Mouse (Mus musculus) C2C12 (cell line): Measurements from ENCODE around the gene Mapk8. TPM values are rescaled to one million over a fixed set of nuclear protein-coding genes. Genes with fewer than 3 reads are reported as not detected.

Experiments
- H3K27me3 ChIP-seq: one replicate; pipeline ENCODE4 v1.6.1; 2011; ENCODE audit not compliant: control insufficient read depth, insufficient read depth, insufficient read length
- H3K36me3 ChIP-seq: one replicate; pipeline ENCODE4 v1.6.1; 2011; ENCODE audit not compliant: control insufficient read depth, insufficient read depth
- H3K4me3 ChIP-seq: one replicate; pipeline ENCODE4 v1.5.1; 2011; ENCODE audit warnings: mild to moderate bottlenecking, control low read depth; ENCODE audit not compliant: poor library complexity, insufficient read depth, severe bottlenecking
- H3K79me2 ChIP-seq: one replicate; pipeline ENCODE4 v1.6.1; 2011; ENCODE audit not compliant: control insufficient read depth, insufficient read depth
- H3K79me3 ChIP-seq: one replicate; pipeline ENCODE4 v1.6.1; 2011; ENCODE audit warnings: low read depth, control low read depth
- H3ac ChIP-seq: one replicate; pipeline ENCODE3; 2011; ENCODE audit warnings: low read depth; ENCODE audit not compliant: control insufficient read depth, insufficient read length
- CEBPB ChIP-seq: IDR thresholded peaks from one replicate; pipeline ENCODE4 v1.6.1; 2011; ENCODE audit warnings: low read depth, mild to moderate bottlenecking, control low read depth, moderate library complexity
- CTCF ChIP-seq: IDR thresholded peaks from one replicate; pipeline ENCODE4 v1.5.1; 2011; ENCODE audit not compliant: control insufficient read depth, insufficient read depth, insufficient read length
- FOSL1 ChIP-seq: IDR thresholded peaks from one replicate; pipeline ENCODE4 v1.8.0; 2011; ENCODE audit warnings: mild to moderate bottlenecking, low read length; ENCODE audit not compliant: poor library complexity, insufficient read depth, severe bottlenecking
- MAX ChIP-seq: IDR thresholded peaks from one replicate; pipeline ENCODE4 v1.6.1; 2011; ENCODE audit warnings: mild to moderate bottlenecking, control low read depth
- MYOD1 ChIP-seq: IDR thresholded peaks from one replicate; pipeline ENCODE4 v1.6.1; 2011; ENCODE audit warnings: low read depth; ENCODE audit not compliant: control insufficient read depth, insufficient read length
- MYOG ChIP-seq: IDR thresholded peaks from one replicate; pipeline ENCODE4 v1.6.1; 2011; ENCODE audit not compliant: control insufficient read depth, insufficient read length; ENCODE audit errors: extremely low read depth
- USF1 ChIP-seq: IDR thresholded peaks from one replicate; pipeline ENCODE4 v1.6.1; 2011; ENCODE audit warnings: low read depth, mild to moderate bottlenecking, control low read depth, moderate library complexity
- polyA plus RNA-seq: library from polyadenylated mRNA; unstranded; fragments of >200 nt; fragmentation: generic; extraction: Trizol; gene quantifications from one replicate; pipeline ENCODE4 v1.2.1, GENCODE M21; 2012; ENCODE audit warnings: missing spikeins

The Mapk8 gene
- polyA plus RNA-seq, 1 experiment = 8.7 TPM

GRCm38 (mm10) chr14:33355276-33355675 is 91.7 kb downstream of the Mapk8 start:
- Histone ChIP-seq H3K4me3 (no peak overlapping the region), H3K79me2 (peaks cover 100% of the 10 kb centered on the region), H3ac (no peak overlapping the region), H3K27me3 (no peaks in the 10 kb centered on the region), H3K36me3 (peaks cover 70% of the 10 kb centered on the region), H3K79me3 (peaks cover 77% of the 10 kb centered on the region)
- TF ChIP-seq CEBPB = no peak
- no peak for TF ChIP-seq MYOG
- TF ChIP-seq USF1 = no peak
- no peak for TF ChIP-seq MYOD1
- TF ChIP-seq CTCF = no peak
- no peak for TF ChIP-seq FOSL1
- no peak for TF ChIP-seq MAX

GRCm38 (mm10) chr14:33352890-33353289 is 94.1 kb downstream of the Mapk8 start:
- no peak for TF ChIP-seq USF1
- TF ChIP-seq MYOG = no peak
- TF ChIP-seq CTCF = no peak
- TF ChIP-seq MYOD1 = no peak
- TF ChIP-seq CEBPB = no peak
- no peak for TF ChIP-seq MAX
- no peak for TF ChIP-seq FOSL1
- Histone ChIP-seq H3K79me3 (peaks cover 87% of the 10 kb centered on the region), H3K79me2 (peaks cover 100% of the 10 kb centered on the region), H3K4me3 (no peak overlapping the region), H3K27me3 (no peaks in the 10 kb centered on the region), H3ac (no peak overlapping the region), H3K36me3 (peaks cover 72% of the 10 kb centered on the region)

- no peaks in the 10 kb centered on the region for H3K27me3 ChIP-seq
- H3K79me3 ChIP-seq = peaks cover 91% of the 10 kb centered on the region
- H3K4me3 ChIP-seq = no peak overlapping the region
- H3K36me3 ChIP-seq = peaks cover 79% of the 10 kb centered on the region
- H3K79me2 ChIP-seq = peaks cover 100% of the 10 kb centered on the region
- TF ChIP-seq MYOG = no peak
- no peak for TF ChIP-seq FOSL1
- TF ChIP-seq MAX = no peak
- TF ChIP-seq CTCF = no peak
- TF ChIP-seq CEBPB = no peak
- TF ChIP-seq USF1 = no peak
- no peak for TF ChIP-seq MYOD1
- H3ac ChIP-seq = no peak overlapping the region
Measured at GRCm38 (mm10) chr14:33351984-33352722, 94.8 kb downstream of the Mapk8 start.

GRCm38 (mm10) chr14:33351019-33351418 is 95.9 kb downstream of the Mapk8 start:
- Histone ChIP-seq H3K79me3 (peaks cover 92% of the 10 kb centered on the region), H3K4me3 (no peak overlapping the region), H3K36me3 (peaks cover 90% of the 10 kb centered on the region), H3K79me2 (peaks cover 100% of the 10 kb centered on the region), H3K27me3 (no peaks in the 10 kb centered on the region), H3ac (no peak overlapping the region)
- TF ChIP-seq MAX (no peak), FOSL1 (no peak), CEBPB (no peak), MYOD1 (no peak), CTCF (no peak)

DNA sequence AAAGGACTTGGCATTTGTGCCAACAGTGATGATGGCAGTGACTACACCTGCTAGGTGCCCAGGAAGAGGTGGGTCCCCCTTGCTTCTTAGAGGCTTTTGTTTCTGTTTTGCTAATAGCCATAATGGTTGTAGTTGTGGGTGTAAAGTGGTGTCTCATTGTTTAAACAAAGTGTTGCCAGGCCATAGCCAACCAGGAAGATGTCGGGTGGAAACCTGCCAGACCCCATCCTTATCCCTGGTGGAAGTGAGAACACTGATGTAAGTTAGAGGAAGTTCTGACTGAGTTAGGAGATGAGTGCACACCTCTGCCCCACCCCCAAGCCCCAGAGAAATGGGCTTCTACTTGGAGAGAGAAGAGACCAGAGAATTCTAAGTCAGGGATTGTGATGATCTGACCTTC is 98.8 kb downstream of the Mapk8 start:
- Histone ChIP-seq H3K27me3 (no peaks in the 10 kb centered on the region), H3K79me3 (peaks cover 87% of the 10 kb centered on the region)
- TF ChIP-seq MYOD1 (no peak), CEBPB (no peak), CTCF (no peak), USF1 (no peak), MYOG (no peak), MAX (no peak), FOSL1 (no peak)

GRCm38 (mm10) chr14:33347738-33348137 is 99.2 kb downstream of the Mapk8 start:
- H3K4me3 ChIP-seq = no peak overlapping the region
- H3K79me2 ChIP-seq = peaks cover 100% of the 10 kb centered on the region
- TF ChIP-seq MAX = no peak
- TF ChIP-seq USF1 = no peak
- no peak for TF ChIP-seq FOSL1
- no peak for TF ChIP-seq CTCF
- no peak for TF ChIP-seq CEBPB
- TF ChIP-seq MYOD1 = no peak
- TF ChIP-seq MYOG = no peak
- peaks cover 84% of the 10 kb centered on the region for H3K79me3 ChIP-seq
- no peaks in the 10 kb centered on the region for H3K27me3 ChIP-seq
- H3ac ChIP-seq = no peak overlapping the region
- peaks cover 91% of the 10 kb centered on the region for H3K36me3 ChIP-seq

More for the DNA sequence above, 98.8 kb downstream of the Mapk8 start:
- peaks cover 100% of the 10 kb centered on the region for H3K79me2 ChIP-seq
- no peak overlapping the region for H3K4me3 ChIP-seq
- no peak overlapping the region for H3ac ChIP-seq
- H3K36me3 ChIP-seq = peaks cover 90% of the 10 kb centered on the region
